In genomic region chr6:49039470-49040180, GRCm38 (mm10) we compare ENCODE assay signal across 9 mouse cellular contexts. TPM values are rescaled to one million over a fixed set of nuclear protein-coding genes. Genes with fewer than 3 reads are reported as not detected.
A peak's percentile ranks its signal among the peaks of the same experiment; 100 is the strongest.
DNase-seq lines count a peak whose midpoint lies in the region; ATAC-seq and TF ChIP-seq lines count a peak whose summit lies in the region.
"Had no signal": no experiment of that assay in that cellular context is flagged by ENCODE, and none has a peak within 500 bp of the region (broad histone marks: within the 10 kb centered on the region; RNA-seq: fewer than 3 reads in every experiment).

No protein-coding gene starts in this region.

- 16% methylated on average over 18 of the region's 18 CpGs for WGBS in forebrain, embryonic 10.5 days
- 10% methylated on average over 18 of the region's 18 CpGs for WGBS in lung, embryonic 16.5 days
- WGBS in olfactory bulb, adult 2 months, result 11% methylated on average over 18 of the region's 18 CpGs

- intact Hi-C loops in heart, postnatal 14 days (cut with DNase I), result no loop called here

- no peak for ATAC-seq in lung, embryonic 16.5 days (ENCODE audit: low read depth)

- peak overlapping the region; percentile 46 for H3K4me3 ChIP-seq in forebrain, embryonic 10.5 days
- peak overlapping the region; percentile 44 for H3K4me3 ChIP-seq in lung, embryonic 16.5 days (ENCODE audit: low read length)
- H3K4me3 ChIP-seq in olfactory bulb, adult 2 months (ENCODE audit: insufficient read depth, low read depth, low read length), result no peak overlapping the region; the same call in 1 of the 2 replicates

- TF ChIP-seq CTCF in olfactory bulb, adult 2 months (IDR thresholded peaks at IDR 0.05; ENCODE audit: insufficient read depth, low read depth, low read length), result peak; percentile 56

- H3K9ac ChIP-seq in lung, embryonic 16.5 days (ENCODE audit: low read length), result peak overlapping the region; percentile 44

- peaks cover 33% of the 10 kb centered on the region for H3K27me3 ChIP-seq in forebrain, embryonic 10.5 days (ENCODE audit: poor library complexity, severe bottlenecking)
- no peaks in the 10 kb centered on the region for H3K27me3 ChIP-seq in lung, embryonic 16.5 days (ENCODE audit: control insufficient read depth, insufficient read depth, low read depth, low read length)

- H3K36me3 ChIP-seq in forebrain, embryonic 10.5 days (replicated peaks), result no peaks in the 10 kb centered on the region
- no peaks in the 10 kb centered on the region for H3K36me3 ChIP-seq in lung, embryonic 16.5 days (ENCODE audit: control insufficient read depth, insufficient read depth, low read length)

- DNase-seq in ES-CJ7 (ENCODE audit: low read depth, low spot score), result peak; percentile 70
- DNase-seq in brain, adult 2 months (ENCODE audit: low read depth, low spot score), result peak; percentile 67
- DNase-seq in forebrain, embryonic 10.5 days (ENCODE audit: extremely low spot score, low spot score), result peak; percentile 52
- DNase-seq in heart, postnatal 14 days, result peak; percentile 53 to 78
- peak; percentile 80 to 83 for DNase-seq in kidney, postnatal 4 days
- peak; percentile 88 for DNase-seq in thymus, postnatal 4 days

- no peaks in the 10 kb centered on the region for H3K9me3 ChIP-seq in forebrain, embryonic 10.5 days
- H3K9me3 ChIP-seq in lung, embryonic 16.5 days (ENCODE audit: control insufficient read depth, low read length), result no peaks in the 10 kb centered on the region

- TF ChIP-seq POLR2A in olfactory bulb, adult 2 months (IDR thresholded peaks at IDR 0.05; ENCODE audit: insufficient read depth, low read depth, low read length), result no peak

- peak overlapping the region; percentile 54 for H3K4me2 ChIP-seq in lung, embryonic 16.5 days (ENCODE audit: low read depth, low read length)

- H3K27ac ChIP-seq in forebrain, embryonic 10.5 days, result peak overlapping the region; percentile 83
- H3K27ac ChIP-seq in lung, embryonic 16.5 days (ENCODE audit: low read length), result no peak overlapping the region
- H3K27ac ChIP-seq in olfactory bulb, adult 2 months (ENCODE audit: insufficient read depth, low read depth, low read length), result no peak overlapping the region

- peaks cover 19% of the 10 kb centered on the region for H3K4me1 ChIP-seq in forebrain, embryonic 10.5 days
- peaks cover 2% of the 10 kb centered on the region; the same call in 1 of the 2 replicates for H3K4me1 ChIP-seq in lung, embryonic 16.5 days (replicated peaks; ENCODE audit: control insufficient read depth, insufficient read depth, low read length)
- peaks cover 4% of the 10 kb centered on the region; the same call in 1 of the 2 replicates for H3K4me1 ChIP-seq in olfactory bulb, adult 2 months (ENCODE audit: control insufficient read depth, insufficient read depth, low read length)

RNA-seq across cellular contexts. Expression of gene Gpnmb, which starts 3.3 kb away (rescaled TPM):
- 1.1 and 2.5 TPM in 2 replicates for polyA plus RNA-seq in forebrain, embryonic 10.5 days (2016; fragmentation: Nextera tagmentation; extraction: Ambion mirVana)
- total RNA-seq in heart, postnatal 14 days (2021), result 1 to 10 TPM in 1 of 2 experiments, under 1 TPM in 1; 0.59 to 1.1 TPM
- 0.63 and 0.93 TPM in 2 replicates for polyA plus RNA-seq in lung, embryonic 16.5 days (2015; fragmentation: Nextera tagmentation; extraction: Ambion mirVana)
- not detected in 2 replicates for polyA plus RNA-seq in olfactory bulb, adult 2 months (2012; ENCODE audit: insufficient read depth, insufficient read length, low replicate concordance, missing spikeins)

RNA-seq across cellular contexts. Expression of gene Malsu1, which starts 34.0 kb away (rescaled TPM):
- polyA plus RNA-seq in forebrain, embryonic 10.5 days (2016; fragmentation: Nextera tagmentation; extraction: Ambion mirVana), result 71.4 and 71.9 TPM in 2 replicates
- total RNA-seq in heart, postnatal 14 days (2021), result 10 to 100 TPM; 36.7 to 40.0 TPM
- polyA plus RNA-seq in lung, embryonic 16.5 days (2015; fragmentation: Nextera tagmentation; extraction: Ambion mirVana), result 66.4 and 77.4 TPM in 2 replicates
- not detected in 2 replicates for polyA plus RNA-seq in olfactory bulb, adult 2 months (2012; ENCODE audit: insufficient read depth, insufficient read length, low replicate concordance, missing spikeins)

RNA-seq across cellular contexts. Expression of gene Svs1, which starts 53.0 kb away (rescaled TPM):
- polyA plus RNA-seq in forebrain, embryonic 10.5 days (2016; fragmentation: Nextera tagmentation; extraction: Ambion mirVana), result not detected in 2 replicates
- total RNA-seq in heart, postnatal 14 days (2021), result not detected
- not detected in 2 replicates for polyA plus RNA-seq in lung, embryonic 16.5 days (2015; fragmentation: Nextera tagmentation; extraction: Ambion mirVana)
- polyA plus RNA-seq in olfactory bulb, adult 2 months (2012; ENCODE audit: insufficient read depth, insufficient read length, low replicate concordance, missing spikeins), result not detected in 2 replicates
- total RNA-seq: left cerebral cortex, adult 8-10 months had no signal
